Mouse (Mus musculus): ENCODE measurements around the gene Kcnj1. TPM values are rescaled to one million over a fixed set of nuclear protein-coding genes. Genes with fewer than 3 reads are reported as not detected.

Gene Kcnj1
- polyA plus RNA-seq, 1 experiment from 2014 or later = not detected

DNA sequence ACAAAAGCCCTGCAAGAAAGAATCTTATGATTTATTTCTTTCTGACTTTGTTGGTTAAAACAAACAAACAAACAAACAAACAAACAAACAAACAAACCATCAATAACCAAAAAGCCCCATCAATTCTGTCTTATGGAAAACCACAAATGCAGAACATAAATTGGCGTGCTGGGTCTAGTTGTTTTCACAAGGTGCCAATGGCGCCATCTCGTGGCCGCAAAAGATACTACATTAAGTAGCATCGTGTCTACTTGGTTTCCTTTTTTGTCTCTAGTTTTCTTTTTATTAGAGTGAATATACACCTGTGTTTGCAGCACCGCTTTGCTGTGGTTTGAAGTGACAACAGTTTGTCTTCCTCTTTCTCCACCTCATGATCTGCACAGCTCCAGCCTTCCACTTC lies 22.0 kb upstream of the Kcnj1 start:
- no peak overlapping the region for H3K4me2 ChIP-seq
- peaks cover 8% of the 10 kb centered on the region for H3K27me3 ChIP-seq
- H3K27ac ChIP-seq = no peak overlapping the region
- no peaks in the 10 kb centered on the region for H3K36me3 ChIP-seq
- no peak overlapping the region for H3K9ac ChIP-seq
- 5% methylated on average over 6 of the region's 6 CpGs for WGBS
- ATAC-seq (replicated peaks; ENCODE audit: insufficient number of reproducible peaks, insufficient read depth, low FRiP score, low read depth) = no peak
- peaks cover 5% of the 10 kb centered on the region; the same call in 1 of the 2 replicates for H3K4me1 ChIP-seq (replicated peaks)
- no peak overlapping the region for H3K4me3 ChIP-seq
- H3K9me3 ChIP-seq (replicated peaks) = no peaks in the 10 kb centered on the region

DNA sequence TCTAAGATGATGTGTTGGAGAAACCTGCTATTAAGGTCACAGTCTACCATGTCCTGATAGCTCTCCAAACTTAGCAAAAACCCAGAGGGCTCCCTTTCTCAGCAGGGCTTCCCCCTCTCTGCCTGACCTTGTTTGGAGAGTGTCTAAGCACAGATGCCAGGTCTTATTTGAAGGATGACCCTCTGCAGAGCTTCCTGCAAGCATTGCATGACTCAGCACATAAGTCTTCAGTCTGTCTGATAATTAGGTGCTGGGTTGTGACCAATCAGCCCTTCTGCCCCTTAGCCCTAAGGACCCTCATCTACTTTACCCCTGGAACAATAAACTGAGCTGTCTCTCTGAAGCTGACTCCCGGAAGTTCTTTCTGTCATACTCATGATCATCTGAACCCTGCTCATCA lies 11.5 kb upstream of the Kcnj1 start:
- H3K36me3 ChIP-seq = no peaks in the 10 kb centered on the region
- no peak overlapping the region for H3K4me3 ChIP-seq
- no peaks in the 10 kb centered on the region for H3K9me3 ChIP-seq (replicated peaks)
- H3K9ac ChIP-seq = no peak overlapping the region
- no peaks in the 10 kb centered on the region for H3K27me3 ChIP-seq
- H3K4me2 ChIP-seq = no peak overlapping the region
- WGBS = 77% methylated on average over 1 of the region's 1 CpGs
- H3K27ac ChIP-seq = no peak overlapping the region
- H3K4me1 ChIP-seq (replicated peaks) = no peaks in the 10 kb centered on the region
- no peak for ATAC-seq (replicated peaks; ENCODE audit: insufficient number of reproducible peaks, insufficient read depth, low FRiP score, low read depth)

DNA sequence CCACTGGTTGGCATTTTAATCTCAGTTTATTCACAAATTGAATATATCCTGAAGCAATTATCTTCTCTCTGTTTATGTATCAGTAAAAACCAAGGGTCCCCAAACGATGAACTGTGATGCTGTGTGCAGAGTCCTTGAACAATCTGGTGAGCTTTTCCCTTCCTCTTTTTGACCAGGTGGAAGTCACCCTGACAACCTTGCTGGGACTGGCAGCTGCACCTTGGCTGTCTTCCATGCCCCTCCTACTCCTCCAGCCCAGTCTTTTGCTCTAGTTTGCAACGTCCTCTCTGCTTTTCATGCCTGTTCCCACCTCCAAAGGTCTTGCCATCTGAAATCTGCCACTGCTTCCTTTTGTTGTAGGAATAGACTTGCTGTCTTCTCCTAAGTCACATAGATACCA lies 3.5 kb upstream of the Kcnj1 start:
- 30% methylated on average over 2 of the region's 2 CpGs for WGBS
- Histone ChIP-seq H3K9ac (no peak overlapping the region), H3K4me2 (no peak overlapping the region), H3K27me3 (no peaks in the 10 kb centered on the region), H3K27ac (no peak overlapping the region), H3K36me3 (no peaks in the 10 kb centered on the region), H3K9me3 (replicated peaks) (no peaks in the 10 kb centered on the region), H3K4me1 (replicated peaks) (no peaks in the 10 kb centered on the region), H3K4me3 (no peak overlapping the region)
- ATAC-seq (replicated peaks; ENCODE audit: insufficient number of reproducible peaks, insufficient read depth, low FRiP score, low read depth) = no peak

DNA sequence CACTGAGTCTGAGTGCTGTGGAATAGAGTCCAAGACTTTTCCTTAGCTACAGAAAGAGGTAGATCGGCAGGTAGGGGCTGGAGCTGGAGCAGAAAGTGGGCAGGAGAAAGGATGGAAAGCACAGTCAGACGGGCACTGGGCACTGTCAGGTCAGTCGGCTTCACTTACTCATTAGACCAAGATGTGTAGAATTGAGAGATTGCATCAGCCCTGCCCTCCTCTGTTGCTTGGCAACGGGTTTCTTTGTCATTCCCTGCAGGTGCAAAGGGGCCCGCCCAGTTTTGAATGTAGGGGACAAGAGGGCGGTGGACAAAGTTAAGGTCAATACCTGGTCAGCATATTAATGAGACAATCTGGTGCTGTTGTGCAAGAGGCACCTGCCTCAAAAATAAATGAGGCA lies 2.9 kb upstream of the Kcnj1 start:
- H3K4me2 ChIP-seq = no peak overlapping the region
- no peaks in the 10 kb centered on the region for H3K4me1 ChIP-seq (replicated peaks)
- no peak overlapping the region for H3K9ac ChIP-seq
- H3K36me3 ChIP-seq = no peaks in the 10 kb centered on the region
- H3K4me3 ChIP-seq = no peak overlapping the region
- H3K27ac ChIP-seq = no peak overlapping the region
- H3K9me3 ChIP-seq (replicated peaks) = no peaks in the 10 kb centered on the region
- ATAC-seq (replicated peaks; ENCODE audit: insufficient number of reproducible peaks, insufficient read depth, low FRiP score, low read depth) = no peak
- WGBS = 70% methylated on average over 6 of the region's 6 CpGs
- H3K27me3 ChIP-seq = no peaks in the 10 kb centered on the region

DNA sequence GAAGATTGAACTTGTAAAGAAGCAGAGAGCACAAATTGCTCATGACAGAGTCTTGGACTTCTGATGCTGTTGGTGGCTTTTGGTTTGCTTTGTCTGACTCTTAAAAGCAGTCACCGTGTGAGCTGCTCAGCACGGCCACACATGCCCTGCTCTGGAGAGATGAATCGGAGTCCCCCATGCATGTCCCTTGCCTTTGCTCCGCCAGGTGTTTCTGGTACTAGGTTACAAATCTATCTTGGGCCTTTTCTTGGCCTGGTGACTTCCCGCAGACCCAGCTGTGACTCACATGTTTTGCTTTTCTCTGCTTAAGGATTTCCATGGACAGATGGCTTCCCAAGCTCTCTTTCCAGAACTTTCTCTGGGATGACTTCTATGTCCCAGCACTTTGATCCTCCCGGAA lies 1.4 kb downstream of the Kcnj1 start:
- Histone ChIP-seq H3K4me1 (replicated peaks) (no peaks in the 10 kb centered on the region), H3K27me3 (no peaks in the 10 kb centered on the region), H3K9me3 (replicated peaks) (no peaks in the 10 kb centered on the region), H3K36me3 (no peaks in the 10 kb centered on the region), H3K27ac (no peak overlapping the region), H3K4me3 (no peak overlapping the region), H3K9ac (no peak overlapping the region), H3K4me2 (no peak overlapping the region)
- ATAC-seq (replicated peaks; ENCODE audit: insufficient number of reproducible peaks, insufficient read depth, low FRiP score, low read depth) = no peak
- 88% methylated on average over 6 of the region's 6 CpGs for WGBS

DNA sequence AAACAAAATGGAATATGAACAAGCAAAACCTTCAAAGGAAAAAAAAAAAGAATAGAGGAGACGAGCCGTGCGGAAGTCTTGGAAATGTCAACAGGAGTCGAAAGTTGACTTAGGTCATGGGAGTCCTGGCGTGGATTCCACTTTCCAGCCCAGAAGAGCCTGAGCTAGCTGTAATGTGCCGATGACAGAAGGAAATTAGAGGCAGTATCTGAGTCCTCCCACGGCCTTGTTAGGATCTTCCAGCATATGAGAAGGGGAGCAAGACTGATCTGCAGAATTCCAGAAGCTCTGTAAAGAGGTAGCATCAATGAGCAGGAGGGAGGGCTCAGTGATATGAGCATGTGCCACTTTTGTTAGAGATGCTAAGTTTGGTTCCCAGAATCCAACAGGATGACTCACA lies 3.7 kb downstream of the Kcnj1 start:
- H3K4me2 ChIP-seq = no peak overlapping the region
- no peaks in the 10 kb centered on the region for H3K9me3 ChIP-seq (replicated peaks)
- no peak overlapping the region for H3K4me3 ChIP-seq
- no peaks in the 10 kb centered on the region for H3K36me3 ChIP-seq
- H3K9ac ChIP-seq = no peak overlapping the region
- ATAC-seq (replicated peaks; ENCODE audit: insufficient number of reproducible peaks, insufficient read depth, low FRiP score, low read depth) = no peak
- no peak overlapping the region for H3K27ac ChIP-seq
- no peaks in the 10 kb centered on the region for H3K4me1 ChIP-seq (replicated peaks)
- WGBS = 64% methylated on average over 7 of the region's 7 CpGs
- H3K27me3 ChIP-seq = no peaks in the 10 kb centered on the region

DNA sequence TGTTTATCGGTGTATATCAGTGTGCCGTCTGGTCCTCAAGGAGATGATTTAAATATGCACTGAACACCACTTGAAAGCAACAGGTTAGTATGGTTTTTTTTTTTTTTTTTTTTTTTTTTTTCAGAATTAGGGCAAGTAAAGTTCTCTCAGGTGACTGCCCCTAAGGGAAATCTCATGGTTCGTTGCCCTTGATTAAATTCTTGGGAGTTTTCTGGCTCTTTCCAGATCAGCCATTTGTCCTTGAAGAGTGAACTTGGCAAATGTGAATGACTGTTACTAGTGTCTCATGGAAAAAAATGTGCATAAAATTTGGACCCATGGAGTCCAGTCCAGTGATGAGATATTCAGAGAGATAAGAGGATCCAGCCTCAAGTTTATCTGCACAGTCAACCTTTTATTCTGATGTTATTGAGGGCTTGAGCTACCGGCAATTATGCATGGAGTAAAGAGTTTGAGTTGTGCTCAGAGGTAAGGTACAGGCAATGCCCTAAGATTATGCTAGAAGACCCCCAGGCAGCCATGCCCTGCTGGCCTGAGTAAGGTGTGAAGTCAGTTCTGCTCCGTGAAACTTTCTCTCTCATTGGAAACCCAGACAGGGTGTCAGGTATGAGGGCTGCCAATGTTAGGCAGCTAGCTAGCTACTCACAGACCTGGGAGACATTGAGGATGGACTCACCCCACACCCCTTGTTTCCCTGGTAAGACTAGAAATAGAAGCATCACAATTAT lies 4.7 kb downstream of the Kcnj1 start:
- Histone ChIP-seq H3K9ac (no peak overlapping the region), H3K4me2 (no peak overlapping the region), H3K9me3 (replicated peaks) (no peaks in the 10 kb centered on the region), H3K27ac (no peak overlapping the region), H3K4me3 (no peak overlapping the region), H3K4me1 (replicated peaks) (no peaks in the 10 kb centered on the region), H3K36me3 (no peaks in the 10 kb centered on the region), H3K27me3 (no peaks in the 10 kb centered on the region)
- no peak for ATAC-seq (replicated peaks; ENCODE audit: insufficient number of reproducible peaks, insufficient read depth, low FRiP score, low read depth)
- WGBS = 62% methylated on average over 5 of the region's 5 CpGs

DNA sequence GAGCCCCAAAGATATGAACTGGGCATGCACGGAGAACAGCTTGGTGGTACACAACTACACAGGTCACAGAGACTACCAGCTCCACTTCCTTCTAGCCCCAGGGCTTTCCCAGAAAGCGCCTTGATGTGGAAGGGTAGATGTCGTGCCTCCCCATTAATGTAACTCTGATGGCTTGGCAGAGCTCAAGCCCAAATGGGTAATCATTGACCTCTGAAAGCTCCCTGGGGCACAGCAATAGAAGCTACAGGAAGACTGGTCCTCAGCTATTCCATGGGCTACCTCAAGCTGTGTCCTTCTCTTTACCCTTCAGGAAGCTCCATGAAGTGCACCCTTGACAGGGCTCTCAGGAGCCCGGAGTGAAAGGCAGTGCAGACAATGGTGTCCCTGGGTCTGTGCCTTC lies 12.6 kb downstream of the Kcnj1 start:
- ATAC-seq (replicated peaks; ENCODE audit: insufficient number of reproducible peaks, insufficient read depth, low FRiP score, low read depth) = no peak
- 80% methylated on average over 4 of the region's 4 CpGs for WGBS
- H3K4me3 ChIP-seq = no peak overlapping the region
- no peaks in the 10 kb centered on the region for H3K27me3 ChIP-seq
- H3K9me3 ChIP-seq (replicated peaks) = no peaks in the 10 kb centered on the region
- H3K9ac ChIP-seq = no peak overlapping the region
- H3K27ac ChIP-seq = no peak overlapping the region
- no peaks in the 10 kb centered on the region for H3K36me3 ChIP-seq
- H3K4me1 ChIP-seq (replicated peaks) = no peaks in the 10 kb centered on the region
- H3K4me2 ChIP-seq = no peak overlapping the region

DNA sequence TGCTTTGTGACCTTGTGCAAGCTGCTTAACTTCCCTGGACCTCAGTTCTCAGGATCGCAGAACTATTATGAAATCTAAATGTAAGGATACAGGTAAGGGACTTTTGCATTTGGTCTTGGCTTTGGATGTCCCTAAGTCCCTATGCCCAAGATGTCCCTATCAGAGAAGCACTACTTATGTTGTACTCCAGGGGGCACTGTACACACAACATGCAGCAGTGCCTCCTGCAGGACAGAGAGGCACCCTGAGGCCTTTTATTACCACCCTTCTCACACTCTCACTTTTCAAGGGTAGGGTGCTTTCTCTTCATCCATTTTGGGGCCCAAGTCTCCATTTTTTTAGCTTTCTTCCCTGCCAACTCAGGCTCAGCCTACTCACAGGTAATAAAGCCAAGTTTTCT lies 15.8 kb downstream of the Kcnj1 start:
- H3K27me3 ChIP-seq = no peaks in the 10 kb centered on the region
- no peak overlapping the region for H3K9ac ChIP-seq
- H3K4me1 ChIP-seq (replicated peaks) = no peaks in the 10 kb centered on the region
- H3K27ac ChIP-seq = no peak overlapping the region
- H3K36me3 ChIP-seq = no peaks in the 10 kb centered on the region
- no peak overlapping the region for H3K4me3 ChIP-seq
- H3K9me3 ChIP-seq (replicated peaks) = no peaks in the 10 kb centered on the region
- 91% methylated on average over 1 of the region's 1 CpGs for WGBS
- ATAC-seq (replicated peaks; ENCODE audit: insufficient number of reproducible peaks, insufficient read depth, low FRiP score, low read depth) = no peak
- no peak overlapping the region for H3K4me2 ChIP-seq

DNA sequence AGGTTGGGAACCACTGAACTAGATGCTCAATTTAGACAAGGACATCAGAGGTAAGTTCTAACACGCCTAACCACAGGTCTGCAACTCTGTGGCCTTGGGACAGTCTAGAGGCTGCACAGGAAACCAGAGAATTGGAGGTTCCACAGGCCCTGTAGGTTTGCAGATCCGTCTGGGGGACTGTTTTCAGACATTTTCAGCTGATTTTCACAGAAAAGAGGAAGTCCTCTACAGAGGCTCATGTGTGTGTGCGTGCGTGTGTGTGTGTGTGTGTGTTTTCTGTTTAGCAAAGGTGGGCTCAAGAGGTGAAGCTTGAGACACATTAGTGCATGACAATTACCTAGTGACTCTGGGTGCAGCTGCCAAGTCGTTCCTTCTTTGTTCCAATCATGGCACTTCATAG lies 18.8 kb downstream of the Kcnj1 start:
- Histone ChIP-seq H3K4me3 (no peak overlapping the region), H3K9ac (no peak overlapping the region), H3K27me3 (no peaks in the 10 kb centered on the region), H3K4me2 (no peak overlapping the region), H3K4me1 (replicated peaks) (no peaks in the 10 kb centered on the region), H3K9me3 (replicated peaks) (no peaks in the 10 kb centered on the region), H3K36me3 (no peaks in the 10 kb centered on the region), H3K27ac (no peak overlapping the region)
- 78% methylated on average over 5 of the region's 5 CpGs for WGBS
- ATAC-seq (replicated peaks; ENCODE audit: insufficient number of reproducible peaks, insufficient read depth, low FRiP score, low read depth) = no peak

DNA sequence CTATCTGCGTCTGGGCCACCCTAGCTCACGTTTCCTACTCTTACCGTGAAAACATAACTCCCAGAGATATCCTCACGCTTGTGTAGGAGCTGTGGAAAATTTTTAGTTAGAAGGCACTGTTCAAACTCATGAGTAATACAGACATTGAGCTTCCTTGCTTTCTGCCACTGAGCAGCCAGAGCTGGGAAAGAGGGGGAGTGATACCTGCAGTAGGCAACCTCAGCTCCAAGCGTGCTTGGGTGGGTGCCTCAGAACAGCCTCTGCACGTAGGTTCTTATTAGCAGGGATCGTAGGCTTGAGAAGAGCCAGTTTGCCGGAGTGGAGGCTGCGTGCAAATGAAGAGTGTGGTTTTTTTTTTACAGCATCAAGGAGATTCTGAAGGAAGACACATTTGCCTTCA lies 19.4 kb downstream of the Kcnj1 start:
- no peak overlapping the region for H3K27ac ChIP-seq
- ATAC-seq (replicated peaks; ENCODE audit: insufficient number of reproducible peaks, insufficient read depth, low FRiP score, low read depth) = no peak
- no peaks in the 10 kb centered on the region for H3K4me1 ChIP-seq (replicated peaks)

DNA sequence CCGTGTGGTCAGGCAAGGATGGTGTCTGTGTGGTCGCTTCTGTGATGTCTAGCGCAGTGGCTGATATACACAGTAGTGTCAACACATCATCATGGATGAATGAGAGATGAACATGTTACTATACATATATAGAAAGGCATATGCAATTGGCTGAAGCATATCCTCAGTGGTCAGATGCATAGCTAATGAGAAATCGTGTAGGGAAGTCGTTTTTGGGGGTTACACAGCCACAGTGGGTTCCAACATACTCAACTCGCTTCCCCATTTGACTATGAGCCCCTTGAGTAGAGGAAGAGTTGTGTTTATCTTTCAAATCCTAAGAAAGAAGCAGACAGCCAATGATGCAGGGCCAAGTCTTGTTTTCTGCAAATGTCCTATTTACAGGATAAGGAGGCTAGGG lies 20.4 kb downstream of the Kcnj1 start:
- Histone ChIP-seq H3K4me1 (replicated peaks) (no peaks in the 10 kb centered on the region), H3K27ac (no peak overlapping the region), H3K36me3 (no peaks in the 10 kb centered on the region), H3K9me3 (replicated peaks) (no peaks in the 10 kb centered on the region), H3K4me2 (no peak overlapping the region), H3K27me3 (no peaks in the 10 kb centered on the region), H3K4me3 (no peak overlapping the region), H3K9ac (no peak overlapping the region)
- 71% methylated on average over 6 of the region's 6 CpGs for WGBS
- ATAC-seq (replicated peaks; ENCODE audit: insufficient number of reproducible peaks, insufficient read depth, low FRiP score, low read depth) = no peak

More for the DNA sequence above, 19.4 kb downstream of the Kcnj1 start:
- H3K9me3 ChIP-seq (replicated peaks) = no peaks in the 10 kb centered on the region
- no peak overlapping the region for H3K4me3 ChIP-seq
- 69% methylated on average over 9 of the region's 9 CpGs for WGBS
- H3K9ac ChIP-seq = no peak overlapping the region
- H3K27me3 ChIP-seq = no peaks in the 10 kb centered on the region
- H3K36me3 ChIP-seq = no peaks in the 10 kb centered on the region
- no peak overlapping the region for H3K4me2 ChIP-seq
